28 mouse cellular contexts compared by ENCODE assay signal in the genomic region with DNA sequence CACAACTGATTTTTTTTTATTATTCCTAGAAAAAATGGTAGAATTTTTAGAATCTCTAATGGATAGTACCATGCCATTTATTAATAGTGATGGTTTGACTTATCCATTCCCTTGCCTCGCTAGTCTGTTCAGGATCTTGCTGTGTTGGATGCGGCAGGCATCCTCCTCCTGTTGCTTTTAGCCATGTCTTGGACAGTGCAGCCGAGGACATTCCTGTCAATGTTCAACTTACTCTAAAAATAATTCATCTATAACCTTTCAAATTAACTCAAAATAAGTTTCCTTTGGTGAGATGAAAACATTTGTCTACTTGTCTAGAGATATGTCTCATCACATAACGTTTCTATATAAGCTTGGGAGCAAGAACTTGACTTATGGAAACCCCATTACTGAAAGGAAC.
DNase-seq lines count a peak whose midpoint lies in the region; ATAC-seq and TF ChIP-seq lines count a peak whose summit lies in the region.
"Had no signal": no experiment of that assay in that cellular context is flagged by ENCODE, and none has a peak within 500 bp of the region (broad histone marks: within the 10 kb centered on the region; RNA-seq: fewer than 3 reads in every experiment).

No protein-coding gene starts in this region.

- peak; percentile 59 for DNase-seq in kidney, adult 2 months
- no peak for DNase-seq in kidney, postnatal 14 days
- peak; percentile 70 for DNase-seq in kidney, adult 9 months
- DNase-seq: adrenal gland, adult 8-10 months; adrenal gland, postnatal 14 days; adrenal gland, postnatal 36 days; B cell, adult 2 months; cerebellum, adult 11 months; cerebellum, adult 18-20 months; cerebellum, adult 8-10 months; cerebellum, adult 9-11 months; cerebellum, postnatal 14 days; cerebellum, postnatal 36 days; embryo, embryonic 11 days had no signal

- WGBS in kidney, adult 2 months = 56% methylated on average over 4 of the region's 4 CpGs
- WGBS in kidney, embryonic 15.5 days = 83% methylated on average over 4 of the region's 4 CpGs

- no peaks in the 10 kb centered on the region for H3K27me3 ChIP-seq in kidney, adult 2 months (replicated peaks; ENCODE audit: control insufficient read depth, insufficient read depth, low read length)
- no peaks in the 10 kb centered on the region for H3K27me3 ChIP-seq in kidney, embryonic 15.5 days
- H3K27me3 ChIP-seq: CH12.LX; embryonic facial prominence, embryonic 13.5 days; embryonic facial prominence, embryonic 15.5 days; forebrain, embryonic 12.5 days; Patski had no signal

- no peak for TF ChIP-seq POLR2A in kidney, adult 2 months (IDR thresholded peaks at IDR 0.05; ENCODE audit: low read depth, low read length)
- TF ChIP-seq POLR2A in bone marrow macrophage, adult 2 months (IDR thresholded peaks at IDR 0.05; ENCODE audit: borderline replicate concordance, low read depth, low read length) = no peak

- no peak overlapping the region for H3K4me3 ChIP-seq in kidney, adult 2 months (ENCODE audit: insufficient read depth, low read depth, low read length)
- H3K4me3 ChIP-seq in kidney, embryonic 15.5 days (replicated peaks) = no peak overlapping the region
- no peak overlapping the region for H3K4me3 ChIP-seq in bone marrow macrophage, adult 2 months (ENCODE audit: insufficient read depth, low read length)
- H3K4me3 ChIP-seq: embryonic facial prominence, embryonic 13.5 days; embryonic facial prominence, embryonic 15.5 days; erythroblast, embryonic 14.5 days; forebrain, embryonic 10.5 days; forebrain, embryonic 12.5 days had no signal

- no peak for TF ChIP-seq CTCF in kidney, adult 2 months (conservative IDR thresholded peaks at IDR 0.05; ENCODE audit: insufficient read depth, insufficient read length, low read depth, low read length)
- no peak for TF ChIP-seq CTCF in bone marrow macrophage, adult 2 months (IDR thresholded peaks at IDR 0.05; ENCODE audit: low read depth, low read length)

- no peak overlapping the region for H3K4me2 ChIP-seq in kidney, embryonic 15.5 days
- H3K4me2 ChIP-seq: embryonic facial prominence, embryonic 13.5 days; embryonic facial prominence, embryonic 15.5 days; forebrain, embryonic 12.5 days had no signal

- H3K9ac ChIP-seq in kidney, embryonic 15.5 days = no peak overlapping the region
- H3K9ac ChIP-seq: embryonic facial prominence, embryonic 13.5 days; embryonic facial prominence, embryonic 15.5 days; forebrain, embryonic 12.5 days had no signal

- no peak for ATAC-seq in kidney, embryonic 15.5 days (replicated peaks; ENCODE audit: low FRiP score)
- ATAC-seq: activated CD4-positive, CD25-positive, alpha-beta regulatory T cell, adult 4 months; CD4-positive, CD25-positive, alpha-beta regulatory T cell, adult 4 months; forebrain, embryonic 14.5 days; forebrain, embryonic 16.5 days; Patski had no signal

- 0 out of 2 replicates have a peak overlapping the region, but pooled peaks have one; percentile 64 for H3K27ac ChIP-seq in kidney, adult 2 months (ENCODE audit: insufficient read depth, low read depth, low read length)
- no peak overlapping the region for H3K27ac ChIP-seq in kidney, embryonic 15.5 days
- peak overlapping the region; percentile 30; the same call in 1 of the 2 replicates for H3K27ac ChIP-seq in bone marrow macrophage, adult 2 months (ENCODE audit: insufficient read depth, low read depth, low read length)
- H3K27ac ChIP-seq: embryonic facial prominence, embryonic 13.5 days; embryonic facial prominence, embryonic 15.5 days; forebrain, embryonic 10.5 days; forebrain, embryonic 12.5 days had no signal

- H3K4me1 ChIP-seq in kidney, adult 2 months (ENCODE audit: control insufficient read depth, insufficient read depth, low read length) = peaks cover 6% of the 10 kb centered on the region; the same call in 1 of the 2 replicates
- H3K4me1 ChIP-seq in kidney, embryonic 15.5 days = no peaks in the 10 kb centered on the region
- peaks cover 10% of the 10 kb centered on the region for H3K4me1 ChIP-seq in bone marrow macrophage, adult 2 months (ENCODE audit: control insufficient read depth, insufficient read depth, low read length)

- H3K9me3 ChIP-seq in kidney, embryonic 15.5 days (replicated peaks) = no peaks in the 10 kb centered on the region
- H3K9me3 ChIP-seq: embryonic facial prominence, embryonic 13.5 days; embryonic facial prominence, embryonic 15.5 days; forebrain, embryonic 10.5 days; forebrain, embryonic 12.5 days; G1E had no signal

- H3K36me3 ChIP-seq in kidney, adult 2 months (ENCODE audit: control insufficient read depth, insufficient read depth, low read length) = no peaks in the 10 kb centered on the region
- no peaks in the 10 kb centered on the region for H3K36me3 ChIP-seq in kidney, embryonic 15.5 days
- H3K36me3 ChIP-seq: embryonic facial prominence, embryonic 13.5 days; embryonic facial prominence, embryonic 15.5 days; forebrain, embryonic 10.5 days; forebrain, embryonic 12.5 days; G1E had no signal
